Mouse (Mus musculus): ENCODE data around the gene Olfr507. TPM values are rescaled to one million over a fixed set of nuclear protein-coding genes. Genes with fewer than 3 reads are reported as not detected.

Gene Olfr507
- polyA plus RNA-seq, 1 experiment from 2014 or later = not detected

Other genes with a start within 250 kb of the Olfr507 start
- gene Olfr495, start 228.6 kb upstream of the Olfr507 start, polyA plus RNA-seq (2015; fragmentation: Nextera tagmentation; extraction: Ambion mirVana) = not detected in 2 replicates
- not detected in 2 replicates for gene Olfr497, start 201.4 kb upstream of the Olfr507 start, polyA plus RNA-seq (2015; fragmentation: Nextera tagmentation; extraction: Ambion mirVana)
- not detected in 2 replicates for gene Olfr498, start 156.5 kb upstream of the Olfr507 start, polyA plus RNA-seq (2015; fragmentation: Nextera tagmentation; extraction: Ambion mirVana)
- gene Olfr502, start 96.7 kb upstream of the Olfr507 start, polyA plus RNA-seq (2015; fragmentation: Nextera tagmentation; extraction: Ambion mirVana) = not detected in 2 replicates
- gene Olfr503, start 77.3 kb upstream of the Olfr507 start, polyA plus RNA-seq (2015; fragmentation: Nextera tagmentation; extraction: Ambion mirVana) = not detected in 2 replicates
- gene Olfr504, start 56.0 kb upstream of the Olfr507 start, polyA plus RNA-seq (2015; fragmentation: Nextera tagmentation; extraction: Ambion mirVana) = not detected in 2 replicates
- gene Olfr506, start 11.0 kb upstream of the Olfr507 start, polyA plus RNA-seq (2015; fragmentation: Nextera tagmentation; extraction: Ambion mirVana) = not detected in 2 replicates
- gene Olfr508, start 8.2 kb downstream of the Olfr507 start, polyA plus RNA-seq (2015; fragmentation: Nextera tagmentation; extraction: Ambion mirVana) = not detected in 2 replicates
- gene Olfr509, start 30.1 kb downstream of the Olfr507 start, polyA plus RNA-seq (2015; fragmentation: Nextera tagmentation; extraction: Ambion mirVana) = 0.06 TPM in 1 of 2 replicates, not detected in the other
- not detected in 2 replicates for gene Olfr510, start 44.6 kb downstream of the Olfr507 start, polyA plus RNA-seq (2015; fragmentation: Nextera tagmentation; extraction: Ambion mirVana)
- not detected in 2 replicates for gene Olfr512, start 91.5 kb downstream of the Olfr507 start, polyA plus RNA-seq (2015; fragmentation: Nextera tagmentation; extraction: Ambion mirVana)
- gene Olfr513, start 129.2 kb downstream of the Olfr507 start, polyA plus RNA-seq (2015; fragmentation: Nextera tagmentation; extraction: Ambion mirVana) = not detected in 2 replicates
- gene Olfr514, start 204.2 kb downstream of the Olfr507 start, polyA plus RNA-seq (2015; fragmentation: Nextera tagmentation; extraction: Ambion mirVana) = not detected in 2 replicates
- not detected in 2 replicates for gene Olfr516, start 228.7 kb downstream of the Olfr507 start, polyA plus RNA-seq (2015; fragmentation: Nextera tagmentation; extraction: Ambion mirVana)

Data from neural tube, embryonic 15.5 days (tissue).